Mouse (Mus musculus): ENCODE measurements around the gene 2610528J11Rik. TPM values are rescaled to one million over a fixed set of nuclear protein-coding genes. Genes with fewer than 3 reads are reported as not detected.
"Not testable (repeated sequence)": the region's sequence is repeated elsewhere in the genome, so short reads cannot be mapped to it uniquely, and the experiment has no call there.

The 2610528J11Rik gene
- polyA plus RNA-seq, 1 experiment from 2014 or later, result not detected

DNA sequence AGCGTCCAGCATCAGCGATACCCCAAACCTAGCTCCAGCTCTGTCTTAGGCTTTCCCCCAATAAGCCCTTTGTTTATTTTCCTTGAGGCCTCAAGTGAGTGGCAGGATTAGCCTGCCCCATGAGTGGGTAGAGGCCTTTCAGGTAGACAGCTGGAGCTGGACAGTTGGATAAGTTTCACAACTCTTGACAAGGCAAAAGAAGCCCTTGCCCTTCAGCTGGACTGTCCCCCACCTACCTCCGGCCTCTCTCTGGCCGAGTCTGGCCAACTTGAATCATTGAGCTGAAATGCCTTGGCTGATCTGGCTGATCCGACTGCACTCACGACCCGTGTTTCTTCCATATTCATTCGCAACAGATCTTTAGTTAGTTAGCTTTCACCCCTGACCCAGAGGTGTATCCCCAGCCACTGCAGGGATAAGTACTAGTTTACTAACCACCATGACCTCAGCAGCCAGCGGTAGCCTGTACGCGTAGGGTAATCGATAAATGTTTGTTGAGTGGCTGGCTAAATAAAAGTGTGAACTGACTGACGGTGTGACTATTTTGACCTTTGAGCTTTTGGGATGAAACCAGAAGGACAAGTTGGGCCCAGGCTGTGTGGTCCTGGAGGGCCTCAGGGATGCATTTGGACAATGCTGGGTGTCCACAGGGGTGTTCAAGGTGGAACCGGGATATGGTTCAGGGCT lies 17.8 kb downstream of the 2610528J11Rik start:
- Histone ChIP-seq H3K4me3 (replicated peaks; ENCODE audit: low read depth, low read length) (no peak overlapping the region), H3K9ac (replicated peaks; ENCODE audit: low read length) (no peak overlapping the region), H3K36me3 (ENCODE audit: control insufficient read depth, insufficient read depth, low read length) (no peaks in the 10 kb centered on the region), H3K4me1 (ENCODE audit: control insufficient read depth, insufficient read depth, low read length) (0 out of 2 replicates have a peak, but pooled peaks cover 7% of the 10 kb centered on the region), H3K27me3 (ENCODE audit: control insufficient read depth, insufficient read depth, low read length) (no peaks in the 10 kb centered on the region), H3K27ac (replicated peaks; ENCODE audit: low read depth, low read length) (no peak overlapping the region), H3K9me3 (ENCODE audit: control insufficient read depth, low read length) (no peaks in the 10 kb centered on the region), H3K4me2 (ENCODE audit: low read length) (no peak overlapping the region)
- 80% methylated on average over 14 of the region's 14 CpGs for WGBS
- no peak for DNase-seq
- no peak for ATAC-seq (ENCODE audit: low FRiP score, low TSS enrichment)

DNA sequence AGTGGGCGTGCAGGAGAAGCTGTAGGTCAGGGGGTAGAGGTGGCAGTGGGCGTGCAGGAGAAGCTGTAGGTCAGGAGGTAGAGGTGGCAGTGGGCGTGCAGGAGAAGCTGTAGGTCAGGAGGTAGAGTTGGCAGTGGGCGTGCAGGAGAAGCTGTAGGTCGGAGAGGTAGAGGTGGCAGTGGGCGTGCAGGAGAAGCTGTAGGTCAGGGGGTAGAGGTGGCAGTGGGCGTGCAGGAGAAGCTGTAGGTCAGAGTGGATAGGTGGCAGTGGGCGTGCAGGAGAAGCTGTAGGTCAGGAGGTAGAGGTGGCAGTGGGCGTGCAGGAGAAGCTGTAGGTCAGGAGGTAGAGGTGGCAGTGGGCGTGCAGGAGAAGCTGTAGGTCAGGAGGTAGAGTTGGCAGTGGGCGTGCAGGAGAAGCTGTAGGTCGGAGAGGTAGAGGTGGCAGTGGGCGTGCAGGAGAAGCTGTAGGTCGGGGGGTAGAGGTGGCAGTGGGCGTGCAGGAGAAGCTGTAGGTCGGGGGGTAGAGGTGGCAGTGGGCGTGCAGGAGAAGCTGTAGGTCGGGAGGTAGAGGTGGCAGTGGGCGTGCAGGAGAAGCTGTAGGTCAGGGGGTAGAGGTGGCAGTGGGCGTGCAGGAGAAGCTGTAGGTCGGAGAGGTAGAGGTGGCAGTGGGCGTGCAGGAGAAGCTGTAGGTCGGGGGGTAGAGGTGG lies 20.8 kb downstream of the 2610528J11Rik start:
- H3K27ac ChIP-seq (replicated peaks; ENCODE audit: low read depth, low read length); H3K4me3 ChIP-seq (replicated peaks; ENCODE audit: low read depth, low read length); H3K36me3 ChIP-seq (ENCODE audit: control insufficient read depth, insufficient read depth, low read length); H3K27me3 ChIP-seq (ENCODE audit: control insufficient read depth, insufficient read depth, low read length); H3K9ac ChIP-seq (replicated peaks; ENCODE audit: low read length); ATAC-seq (ENCODE audit: low FRiP score, low TSS enrichment); H3K4me1 ChIP-seq (ENCODE audit: control insufficient read depth, insufficient read depth, low read length); H3K4me2 ChIP-seq (ENCODE audit: low read length); H3K9me3 ChIP-seq (ENCODE audit: control insufficient read depth, low read length); DNase-seq: not testable (repeated sequence)
- WGBS, result 91% methylated on average over 22 of the region's 23 CpGs

DNA sequence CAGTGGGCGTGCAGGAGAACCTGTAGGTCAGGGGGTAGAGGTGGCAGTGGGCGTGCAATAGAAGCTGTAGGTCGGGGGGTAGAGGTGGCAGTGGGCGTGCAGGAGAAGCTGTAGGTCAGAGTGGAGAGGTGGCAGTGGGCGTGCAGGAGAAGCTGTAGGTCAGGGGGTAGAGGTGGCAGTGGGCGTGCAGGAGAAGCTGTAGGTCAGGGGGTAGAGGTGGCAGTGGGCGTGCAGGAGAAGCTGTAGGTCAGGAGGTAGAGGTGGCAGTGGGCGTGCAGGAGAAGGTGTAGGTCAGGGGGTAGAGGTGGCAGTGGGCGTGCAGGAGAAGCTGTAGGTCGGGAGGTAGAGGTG lies 21.3 kb downstream of the 2610528J11Rik start:
- not testable (repeated sequence) for ATAC-seq (ENCODE audit: low FRiP score, low TSS enrichment); H3K27me3 ChIP-seq (ENCODE audit: control insufficient read depth, insufficient read depth, low read length); H3K27ac ChIP-seq (replicated peaks; ENCODE audit: low read depth, low read length); H3K4me3 ChIP-seq (replicated peaks; ENCODE audit: low read depth, low read length); H3K9me3 ChIP-seq (ENCODE audit: control insufficient read depth, low read length); H3K4me2 ChIP-seq (ENCODE audit: low read length); H3K36me3 ChIP-seq (ENCODE audit: control insufficient read depth, insufficient read depth, low read length); H3K9ac ChIP-seq (replicated peaks; ENCODE audit: low read length); H3K4me1 ChIP-seq (ENCODE audit: control insufficient read depth, insufficient read depth, low read length)
- peak; percentile 60 for DNase-seq
- WGBS, result 89% methylated on average over 10 of the region's 10 CpGs

DNA sequence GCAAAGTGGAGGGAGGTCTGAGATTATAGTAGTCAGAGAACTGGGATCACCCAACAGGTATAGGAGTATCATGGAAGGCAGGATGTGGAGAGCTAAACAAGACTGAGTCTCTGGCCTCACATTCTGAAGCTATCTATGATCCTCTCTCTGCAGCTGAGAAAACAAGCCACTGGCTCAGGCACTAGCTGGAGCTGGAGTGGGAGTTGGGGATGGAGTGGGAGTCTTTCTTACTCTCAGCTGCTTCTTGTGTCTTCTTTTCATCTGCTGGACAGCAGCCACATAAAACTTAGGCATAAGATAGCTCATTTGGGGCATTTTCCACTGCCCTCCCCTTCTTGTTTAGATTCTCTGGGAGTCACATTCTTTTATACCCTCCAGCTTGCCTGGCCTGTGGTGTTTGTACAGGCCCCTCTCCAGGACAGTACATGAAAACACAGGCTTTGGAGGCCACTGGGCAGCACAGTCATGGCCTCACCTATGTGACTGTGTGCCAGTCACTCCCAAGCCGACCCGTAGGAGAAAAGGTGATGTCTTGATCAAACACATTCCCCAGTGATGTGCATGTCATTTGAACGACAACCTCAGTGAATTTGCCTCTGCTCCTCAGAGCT lies 26.3 kb downstream of the 2610528J11Rik start:
- Histone ChIP-seq H3K9me3 (ENCODE audit: control insufficient read depth, low read length) (no peaks in the 10 kb centered on the region), H3K9ac (replicated peaks; ENCODE audit: low read length) (no peak overlapping the region), H3K4me2 (ENCODE audit: low read length) (no peak overlapping the region), H3K4me3 (replicated peaks; ENCODE audit: low read depth, low read length) (no peak overlapping the region), H3K27ac (replicated peaks; ENCODE audit: low read depth, low read length) (no peak overlapping the region), H3K36me3 (ENCODE audit: control insufficient read depth, insufficient read depth, low read length) (no peaks in the 10 kb centered on the region), H3K4me1 (ENCODE audit: control insufficient read depth, insufficient read depth, low read length) (no peaks in the 10 kb centered on the region), H3K27me3 (ENCODE audit: control insufficient read depth, insufficient read depth, low read length) (no peaks in the 10 kb centered on the region)
- 79% methylated on average over 3 of the region's 3 CpGs for WGBS
- DNase-seq (no peak), ATAC-seq (ENCODE audit: low FRiP score, low TSS enrichment) (no peak)

DNA sequence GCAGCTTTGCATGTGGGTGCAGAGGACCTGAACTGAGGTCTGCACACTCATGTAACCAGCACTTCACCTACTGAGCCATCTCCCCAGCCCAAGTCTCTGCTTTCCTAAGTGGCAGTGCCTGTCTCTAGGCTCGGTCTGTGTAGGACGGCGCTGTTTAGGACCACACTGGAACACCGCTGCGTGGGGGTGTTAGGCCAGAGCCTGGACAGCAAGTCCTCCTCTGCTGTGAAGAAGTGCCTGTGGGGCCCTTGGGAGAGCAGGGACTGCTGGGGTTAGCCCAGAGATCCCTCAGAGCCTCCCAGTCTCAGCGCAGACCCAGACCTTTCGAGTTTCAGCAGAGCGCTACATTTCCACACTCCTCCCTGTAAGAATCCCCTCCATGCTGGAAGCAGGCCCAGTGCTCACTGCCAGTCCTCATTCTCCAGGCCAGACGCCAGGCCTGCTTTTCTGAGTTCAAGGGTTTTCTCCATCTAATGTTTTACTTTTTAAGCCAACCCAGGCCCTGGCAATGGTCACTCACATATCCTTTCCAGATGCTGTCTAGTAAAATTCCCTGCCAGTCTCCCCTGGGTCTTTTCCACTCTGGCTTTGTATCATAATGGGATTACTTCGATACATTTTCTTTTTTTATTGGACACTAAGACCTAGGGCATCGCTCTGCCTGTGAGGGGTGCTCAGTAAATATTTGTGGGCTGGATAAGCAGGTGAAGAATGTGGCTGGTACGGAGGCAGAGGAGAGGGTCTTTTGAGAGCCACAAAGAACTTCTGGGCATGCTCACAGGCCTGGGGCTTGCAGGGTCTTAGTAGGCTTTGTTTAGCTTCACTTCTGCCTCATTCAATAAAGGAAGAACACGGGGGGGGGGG lies 37.5 kb downstream of the 2610528J11Rik start:
- ATAC-seq (ENCODE audit: low FRiP score, low TSS enrichment), result no peak
- no peak overlapping the region for H3K9ac ChIP-seq (replicated peaks; ENCODE audit: low read length)
- H3K4me1 ChIP-seq (ENCODE audit: control insufficient read depth, insufficient read depth, low read length), result no peaks in the 10 kb centered on the region
- H3K27ac ChIP-seq (replicated peaks; ENCODE audit: low read depth, low read length), result no peak overlapping the region; the same call in 1 of the 2 replicates
- H3K4me2 ChIP-seq (ENCODE audit: low read length), result no peak overlapping the region
- no peak overlapping the region for H3K4me3 ChIP-seq (replicated peaks; ENCODE audit: low read depth, low read length)
- H3K27me3 ChIP-seq (ENCODE audit: control insufficient read depth, insufficient read depth, low read length), result no peaks in the 10 kb centered on the region
- DNase-seq, result peak; percentile 37
- no peaks in the 10 kb centered on the region for H3K9me3 ChIP-seq (ENCODE audit: control insufficient read depth, low read length)
- no peaks in the 10 kb centered on the region for H3K36me3 ChIP-seq (ENCODE audit: control insufficient read depth, insufficient read depth, low read length)
- WGBS, result 57% methylated on average over 13 of the region's 13 CpGs

DNA sequence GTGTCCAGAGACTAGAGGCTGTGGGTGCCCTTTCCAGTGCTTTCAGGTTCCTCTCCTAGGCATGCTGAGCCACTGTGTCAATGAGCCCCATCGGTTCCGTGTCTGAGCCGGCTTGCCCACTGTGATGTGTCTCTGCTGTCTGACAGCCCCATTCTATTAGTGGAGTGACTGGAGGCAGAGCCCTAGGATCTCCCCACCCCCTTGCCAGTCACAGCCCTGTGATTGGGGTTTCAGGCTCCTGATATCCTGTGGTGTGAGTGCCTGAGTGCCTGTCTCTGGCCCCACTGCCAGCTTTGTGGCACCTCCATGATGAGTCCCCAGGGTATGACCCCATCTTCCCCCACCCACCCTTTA lies 38.1 kb downstream of the 2610528J11Rik start:
- ATAC-seq (ENCODE audit: low FRiP score, low TSS enrichment), result 0 out of 2 replicates have a peak, but pooled peaks have one; percentile 14

DNA sequence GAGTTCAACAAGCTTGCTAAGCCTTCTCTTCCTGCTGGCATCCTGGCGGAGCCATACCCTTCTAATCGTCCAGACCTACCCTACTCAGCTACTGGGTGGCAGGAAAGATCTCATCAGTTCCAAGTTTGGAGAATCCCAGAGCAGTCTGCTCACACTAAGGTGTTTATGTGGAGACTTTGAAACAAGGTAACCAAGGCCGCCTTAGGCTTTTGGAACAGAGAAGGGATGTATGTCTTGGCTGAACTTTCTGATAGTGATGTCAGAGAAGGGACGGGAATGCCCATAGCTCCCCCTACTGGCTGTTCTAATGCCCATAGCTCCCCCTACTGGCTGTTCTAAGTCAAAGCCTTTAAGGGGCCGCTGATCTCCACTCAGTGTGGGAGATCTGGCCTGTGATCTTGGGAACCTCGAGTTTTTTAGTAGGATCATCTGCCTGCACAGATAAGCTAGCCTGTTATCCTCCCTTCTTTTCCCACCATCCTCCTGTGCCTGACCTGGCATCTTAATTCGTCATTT lies 39.4 kb downstream of the 2610528J11Rik start:
- ATAC-seq (ENCODE audit: low FRiP score, low TSS enrichment) (no peak), DNase-seq (peak; percentile 61)
- Histone ChIP-seq H3K36me3 (ENCODE audit: control insufficient read depth, insufficient read depth, low read length) (no peaks in the 10 kb centered on the region), H3K9ac (replicated peaks; ENCODE audit: low read length) (no peak overlapping the region), H3K9me3 (ENCODE audit: control insufficient read depth, low read length) (no peaks in the 10 kb centered on the region), H3K4me3 (replicated peaks; ENCODE audit: low read depth, low read length) (no peak overlapping the region), H3K4me2 (ENCODE audit: low read length) (no peak overlapping the region), H3K27me3 (ENCODE audit: control insufficient read depth, insufficient read depth, low read length) (no peaks in the 10 kb centered on the region), H3K4me1 (ENCODE audit: control insufficient read depth, insufficient read depth, low read length) (no peaks in the 10 kb centered on the region), H3K27ac (replicated peaks; ENCODE audit: low read depth, low read length) (no peak overlapping the region)
- 36% methylated on average over 7 of the region's 7 CpGs for WGBS

More for the DNA sequence above, 38.1 kb downstream of the 2610528J11Rik start:
- Histone ChIP-seq H3K36me3 (ENCODE audit: control insufficient read depth, insufficient read depth, low read length) (no peaks in the 10 kb centered on the region), H3K4me2 (ENCODE audit: low read length) (no peak overlapping the region), H3K4me1 (ENCODE audit: control insufficient read depth, insufficient read depth, low read length) (no peaks in the 10 kb centered on the region), H3K9me3 (ENCODE audit: control insufficient read depth, low read length) (no peaks in the 10 kb centered on the region), H3K9ac (replicated peaks; ENCODE audit: low read length) (no peak overlapping the region), H3K27ac (replicated peaks; ENCODE audit: low read depth, low read length) (no peak overlapping the region), H3K4me3 (replicated peaks; ENCODE audit: low read depth, low read length) (no peak overlapping the region), H3K27me3 (ENCODE audit: control insufficient read depth, insufficient read depth, low read length) (no peaks in the 10 kb centered on the region)
- no peak for DNase-seq
- WGBS, result 21% methylated on average over 3 of the region's 3 CpGs

DNA sequence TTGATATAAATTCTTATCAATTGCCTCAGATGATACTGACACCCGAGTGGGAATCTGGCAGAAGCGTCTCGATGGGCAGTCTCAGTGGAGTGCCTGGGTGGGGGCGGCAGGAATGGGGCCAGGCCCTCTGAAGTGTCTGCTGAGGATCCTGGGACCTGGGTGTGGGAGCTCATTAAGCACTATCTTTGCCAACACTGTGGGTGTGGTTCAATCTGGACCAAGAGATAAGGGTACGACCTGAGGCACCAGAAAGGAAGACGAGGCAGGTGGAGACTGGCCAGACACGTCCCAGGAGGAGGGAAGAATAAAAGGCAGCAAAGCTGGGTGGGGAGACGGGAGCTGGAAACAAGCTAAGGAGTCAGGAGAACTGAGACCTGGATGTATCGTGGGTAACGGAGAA lies 41.9 kb downstream of the 2610528J11Rik start:
- WGBS, result 71% methylated on average over 10 of the region's 10 CpGs
- Histone ChIP-seq H3K4me2 (ENCODE audit: low read length) (no peak overlapping the region), H3K27me3 (ENCODE audit: control insufficient read depth, insufficient read depth, low read length) (no peaks in the 10 kb centered on the region), H3K9ac (replicated peaks; ENCODE audit: low read length) (no peak overlapping the region), H3K36me3 (ENCODE audit: control insufficient read depth, insufficient read depth, low read length) (no peaks in the 10 kb centered on the region), H3K4me1 (ENCODE audit: control insufficient read depth, insufficient read depth, low read length) (no peaks in the 10 kb centered on the region), H3K4me3 (replicated peaks; ENCODE audit: low read depth, low read length) (no peak overlapping the region), H3K27ac (replicated peaks; ENCODE audit: low read depth, low read length) (no peak overlapping the region), H3K9me3 (ENCODE audit: control insufficient read depth, low read length) (no peaks in the 10 kb centered on the region)
- DNase-seq, result no peak
- ATAC-seq (ENCODE audit: low FRiP score, low TSS enrichment), result no peak

Measured in midbrain, embryonic 14.5 days (tissue).